Mouse (Mus musculus) CH12.LX (cell line): Measurements from ENCODE around the gene Fam102b.

ENCODE experiments used
- CTCF ChIP-seq, 2 experiments: IDR thresholded peaks in 1 of 2; conservative IDR thresholded peaks in 1 of 2; 2 replicates each; pipeline ENCODE4 v1.5.1; 2011 to 2012; ENCODE audit warnings: low read depth in 2 of 2, low read length in 2 of 2, improper control_type of control experiment in 1 of 2, inconsistent platforms in 1 of 2, mild to moderate bottlenecking in 1 of 2, moderate library complexity in 1 of 2
- EP300 ChIP-seq: IDR thresholded peaks from 2 replicates; pipeline ENCODE4 v1.6.1; 2011; ENCODE audit warnings: low read length, improper control_type of control experiment
- GABPA ChIP-seq: IDR thresholded peaks from 2 replicates; pipeline ENCODE4 v1.6.1; 2012; ENCODE audit warnings: low read depth, low read length, improper control_type of control experiment, inconsistent platforms; ENCODE audit not compliant: insufficient replicate concordance
- JUND ChIP-seq: conservative IDR thresholded peaks from 2 replicates; pipeline ENCODE4 v1.6.1; 2011; ENCODE audit warnings: low read depth, low read length, improper control_type of control experiment
- MAX ChIP-seq: IDR thresholded peaks from 2 replicates; pipeline ENCODE4 v1.6.1; 2011; ENCODE audit warnings: low read length, improper control_type of control experiment
- POLR2A ChIP-seq: IDR thresholded peaks from 2 replicates; pipeline ENCODE4 v1.6.1; 2011; ENCODE audit warnings: low read depth, mild to moderate bottlenecking, improper control_type of control experiment, low read length
- POLR2AphosphoS2 ChIP-seq: IDR thresholded peaks from 2 replicates; pipeline ENCODE4 v1.6.1; 2011; ENCODE audit warnings: low read depth, low read length, improper control_type of control experiment
- RCOR1 ChIP-seq: conservative IDR thresholded peaks from 2 replicates; pipeline ENCODE4 v1.6.1; 2012; ENCODE audit warnings: low read depth, mild to moderate bottlenecking, inconsistent platforms, low read length, improper control_type of control experiment
- SMC3 ChIP-seq: IDR thresholded peaks from 2 replicates; pipeline ENCODE4 v1.6.1; 2011; ENCODE audit warnings: low read depth, low read length, improper control_type of control experiment
- ZNF384 ChIP-seq: IDR thresholded peaks from 2 replicates; pipeline ENCODE4 v1.6.1; 2012; ENCODE audit warnings: low read depth, low read length, improper control_type of control experiment, inconsistent platforms

DNA sequence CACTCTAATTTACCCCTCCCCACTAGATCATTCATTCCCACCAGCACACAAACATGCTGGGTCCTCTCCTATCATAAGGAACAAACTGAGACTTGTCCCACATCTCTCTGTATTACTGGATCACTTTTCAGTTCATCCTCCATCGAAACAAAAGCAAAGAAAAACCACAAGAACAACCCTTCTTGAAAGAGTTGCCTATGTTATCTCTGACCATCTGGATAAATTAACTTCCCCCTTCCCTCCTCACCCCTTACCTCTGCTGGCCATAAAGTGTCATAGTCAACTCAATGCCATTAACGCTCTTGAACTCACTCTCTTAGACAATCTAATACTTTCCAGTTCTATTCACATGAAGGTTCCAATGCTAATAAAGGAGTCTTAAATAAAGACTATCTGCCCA, 32.9 kb downstream of the Fam102b start:
- no peak for TF ChIP-seq POLR2A
- no peak for TF ChIP-seq CTCF (conservative IDR thresholded peaks at IDR 0.05 in 1 of 2, IDR thresholded peaks at IDR 0.05 in 1 of 2; ENCODE audit: low read depth in 2 of 2, low read length in 2 of 2)
- TF ChIP-seq SMC3, result no peak
- no peak for TF ChIP-seq GABPA
- TF ChIP-seq MAX, result no peak
- no peak for TF ChIP-seq EP300
- TF ChIP-seq RCOR1, result no peak
- no peak for TF ChIP-seq POLR2AphosphoS2
- TF ChIP-seq JUND, result no peak
- TF ChIP-seq ZNF384, result no peak
